Mouse (Mus musculus): ENCODE measurements around the gene Prss34.
A peak's percentile ranks its signal among the peaks of the same experiment; 100 is the strongest.

Gene Prss34

GRCm38 (mm10) chr17:25320819-25321218 is 22.6 kb downstream of the Prss34 start:
- DNase-seq, result peak; percentile 38 to 58

- no peak for DNase-seq
Observed at GRCm38 (mm10) chr17:25322930-25323329, 24.7 kb downstream of the Prss34 start.

- no peak for DNase-seq
Observed at GRCm38 (mm10) chr17:25332321-25332720, 34.1 kb downstream of the Prss34 start.

- DNase-seq, result peak; percentile 49 to 64
Observed at GRCm38 (mm10) chr17:25333943-25334342, 35.7 kb downstream of the Prss34 start.

- DNase-seq, result peak; percentile 7 to 43
Observed at GRCm38 (mm10) chr17:25338218-25338617, 40.0 kb downstream of the Prss34 start.

GRCm38 (mm10) chr17:25340003-25340402 is 41.8 kb downstream of the Prss34 start:
- no peak for DNase-seq

GRCm38 (mm10) chr17:25341490-25341889 is 43.3 kb downstream of the Prss34 start:
- peak; percentile 21 to 65 for DNase-seq

GRCm38 (mm10) chr17:25345462-25345861 is 47.3 kb downstream of the Prss34 start, which contains the start of gene Tpsab1:
Gene Tpsab1 (minus strand): TSS chr17:25345562.
- DNase-seq, result no peak
